Mouse (Mus musculus) MEL (cell line): ENCODE results near the gene Pik3c2b. TPM values are rescaled to one million over a fixed set of nuclear protein-coding genes. Genes with fewer than 3 reads are reported as not detected.

ENCODE experiments used
- DNase-seq: peaks from one replicate; pipeline ENCODE4 v3.0.0; 2011; ENCODE audit warnings: low read depth, low spot score
- H3K27ac ChIP-seq: 2 replicates; pipeline ENCODE4 v1.5.1; 2012; ENCODE audit warnings: low read depth, mild to moderate bottlenecking, control low read depth, low read length, moderate library complexity; ENCODE audit not compliant: control insufficient read depth
- H3K27me3 ChIP-seq, 2 experiments: fragments of 150-350 bp in 1 of 2; sonication (generic) in 1 of 2; 2 replicates each; pipeline ENCODE4 v1.6.1; 2012; ENCODE audit warnings: low read length in 2 of 2, mild to moderate bottlenecking in 2 of 2, improper control_type of control experiment in 1 of 2, moderate library complexity in 1 of 2; ENCODE audit not compliant: insufficient read depth in 2 of 2, control insufficient read depth in 1 of 2
- H3K36me3 ChIP-seq, 2 experiments: 2 replicates each; pipeline ENCODE4 v1.6.1; 2012 to 2014; ENCODE audit warnings: low read length in 2 of 2, improper control_type of control experiment in 1 of 2, inconsistent platforms in 1 of 2, mild to moderate bottlenecking in 1 of 2; ENCODE audit not compliant: insufficient read depth in 2 of 2, control insufficient read depth in 1 of 2
- H3K4me1 ChIP-seq, 2 experiments: fragments of 150-350 bp in 1 of 2; sonication (generic) in 1 of 2; 2 replicates each; pipeline ENCODE4 v1.6.1; 2012; ENCODE audit warnings: low read length in 2 of 2, improper control_type of control experiment in 1 of 2, mild to moderate bottlenecking in 1 of 2; ENCODE audit not compliant: insufficient read depth in 2 of 2, control insufficient read depth in 1 of 2
- H3K4me3 ChIP-seq, 2 experiments: fragments of 150-350 bp in 1 of 2; sonication (generic) in 1 of 2; 2 replicates each; pipeline ENCODE4 v1.5.1; 2012; ENCODE audit warnings: low read depth in 2 of 2, low read length in 2 of 2, mild to moderate bottlenecking in 2 of 2, moderate library complexity in 2 of 2, control low read depth in 1 of 2, improper control_type of control experiment in 1 of 2; ENCODE audit not compliant: control insufficient read depth in 1 of 2, insufficient read depth in 1 of 2
- H3K79me2 ChIP-seq: 2 replicates; pipeline ENCODE4 v1.6.1; 2012; ENCODE audit warnings: mild to moderate bottlenecking, low read length, moderate library complexity; ENCODE audit not compliant: control insufficient read depth, poor library complexity, insufficient read depth
- H3K9ac ChIP-seq: 2 replicates; pipeline ENCODE4 v1.6.1; 2012; ENCODE audit warnings: low read depth, mild to moderate bottlenecking, control low read depth, low read length, moderate library complexity; ENCODE audit not compliant: control insufficient read depth, poor library complexity, severe bottlenecking
- H3K9me3 ChIP-seq: fragments of 150-350 bp; sonication (generic); replicated peaks from 2 replicates; pipeline ENCODE4 v1.6.1; 2012; ENCODE audit warnings: mild to moderate bottlenecking, low read length, improper control_type of control experiment, moderate library complexity; ENCODE audit not compliant: insufficient read depth
- BHLHE40 ChIP-seq: IDR thresholded peaks from 2 replicates; pipeline ENCODE4 v1.6.1; 2012; ENCODE audit warnings: low read depth, mild to moderate bottlenecking, inconsistent platforms, low read length, improper control_type of control experiment, borderline replicate concordance
- CHD1 ChIP-seq: IDR thresholded peaks from 2 replicates; pipeline ENCODE4 v1.6.1; 2012; ENCODE audit warnings: low read depth, mild to moderate bottlenecking, inconsistent platforms, low read length, improper control_type of control experiment
- EP300 ChIP-seq, 2 experiments: IDR thresholded peaks; 2 replicates each; pipeline ENCODE4 v1.6.1; 2011; ENCODE audit warnings: improper control_type of control experiment in 2 of 2, low read length in 2 of 2, low read depth in 1 of 2, mild to moderate bottlenecking in 1 of 2
- ETS1 ChIP-seq: IDR thresholded peaks from 2 replicates; pipeline ENCODE4 v1.6.1; 2012; ENCODE audit warnings: low read depth, mild to moderate bottlenecking, inconsistent platforms, low read length, improper control_type of control experiment, moderate library complexity
- GABPA ChIP-seq: IDR thresholded peaks from 2 replicates; pipeline ENCODE4 v1.6.1; 2012; ENCODE audit warnings: low read depth, mild to moderate bottlenecking, inconsistent platforms, low read length, improper control_type of control experiment, moderate library complexity
- GATA1 ChIP-seq: IDR thresholded peaks from 2 replicates; pipeline ENCODE4 v1.6.1; 2011; ENCODE audit warnings: low read depth, low read length, improper control_type of control experiment
- JUND ChIP-seq: IDR thresholded peaks from 2 replicates; pipeline ENCODE4 v1.6.1; 2011; ENCODE audit warnings: low read depth, mild to moderate bottlenecking, improper control_type of control experiment, low read length
- KAT2A ChIP-seq: conservative IDR thresholded peaks from 2 replicates; pipeline ENCODE4 v1.6.1; 2012; ENCODE audit warnings: low read depth, low read length, improper control_type of control experiment, inconsistent platforms
- MAFK ChIP-seq: IDR thresholded peaks from 2 replicates; pipeline ENCODE4 v1.6.1; 2011; ENCODE audit warnings: low read depth, mild to moderate bottlenecking, low read length, improper control_type of control experiment, borderline replicate concordance
- MAX ChIP-seq: IDR thresholded peaks from 2 replicates; pipeline ENCODE4 v1.6.1; 2011; ENCODE audit warnings: low read length, improper control_type of control experiment
- MYB ChIP-seq: IDR thresholded peaks from 2 replicates; pipeline ENCODE4 v1.6.1; 2011; ENCODE audit warnings: mild to moderate bottlenecking, low read depth, low read length, improper control_type of control experiment
- NELFE ChIP-seq: IDR thresholded peaks from 2 replicates; pipeline ENCODE4 v1.6.1; 2011; ENCODE audit warnings: low read depth, low read length, improper control_type of control experiment
- NRF1 ChIP-seq: IDR thresholded peaks from 2 replicates; pipeline ENCODE4 v1.6.1; 2014; ENCODE audit warnings: low read depth, mild to moderate bottlenecking, inconsistent platforms, low read length, improper control_type of control experiment, moderate library complexity; ENCODE audit not compliant: poor library complexity, insufficient read depth, severe bottlenecking
- RAD21 ChIP-seq: IDR thresholded peaks from 2 replicates; pipeline ENCODE4 v1.6.1; 2011; ENCODE audit warnings: mild to moderate bottlenecking, low read depth, low read length, improper control_type of control experiment
- RCOR1 ChIP-seq: IDR thresholded peaks from 2 replicates; pipeline ENCODE4 v1.6.1; 2012; ENCODE audit warnings: low read depth, mild to moderate bottlenecking, inconsistent platforms, low read length, improper control_type of control experiment
- TCF12 ChIP-seq: IDR thresholded peaks from 2 replicates; pipeline ENCODE4 v1.6.1; 2014; ENCODE audit warnings: low read depth, mild to moderate bottlenecking, inconsistent platforms, low read length, improper control_type of control experiment, moderate library complexity
- ZMIZ1 ChIP-seq: IDR thresholded peaks from 2 replicates; pipeline ENCODE4 v1.6.1; 2012; ENCODE audit warnings: low read depth, mild to moderate bottlenecking, inconsistent platforms, low read length, improper control_type of control experiment, moderate library complexity
- polyA plus RNA-seq, 2 experiments: library from polyadenylated mRNA; stranded (reverse) in 1 of 2; unstranded in 1 of 2; fragments of >175 nt in 1 of 2; fragments of >200 nt in 1 of 2; gene quantifications; 2 replicates each; pipeline versions ENCODE4 v1.2.1 to v1.2.4; 2012; ENCODE audit warnings: low replicate concordance in 2 of 2, low read depth in 1 of 2; ENCODE audit not compliant: insufficient read length in 2 of 2, insufficient read depth in 1 of 2, missing spikeins in 1 of 2
- total RNA-seq: library from RNA; depleted of rRNA; stranded (reverse); fragments of 300-350 nt; gene quantifications from 2 replicates; pipeline ENCODE4 v1.2.3, GENCODE M21; 2012

Pik3c2b gene
- total and polyA plus RNA-seq, 3 experiments, result 2.9 to 3.2 TPM; not detected in 1

- Histone ChIP-seq H3K27me3 (no peaks in the 10 kb centered on the region), H3K27ac (no peak overlapping the region), H3K4me3 (no peak overlapping the region)
These were observed 24.0 kb downstream of the Pik3c2b start for GRCm38 (mm10) chr1:133069275-133070120.

DNA sequence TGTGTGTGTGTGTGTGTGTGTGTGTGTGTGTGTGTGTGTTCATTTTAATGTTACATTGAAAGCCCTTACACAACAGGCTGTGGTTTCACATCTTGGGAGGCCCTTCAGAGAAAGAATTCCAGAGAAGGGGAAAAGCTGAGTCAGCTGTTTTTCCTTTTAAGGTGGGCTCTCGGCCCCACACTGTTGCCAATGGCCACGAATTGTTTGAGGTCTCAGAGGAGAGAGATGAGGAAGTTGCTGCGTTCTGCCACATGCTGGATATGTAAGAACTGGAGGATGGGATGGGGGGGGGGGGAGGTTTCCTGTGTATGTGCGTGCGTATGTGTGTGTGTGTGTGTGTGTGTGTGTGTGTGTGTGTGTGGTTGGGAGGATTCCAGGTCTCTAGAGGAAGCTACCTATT is 24.7 kb downstream of the Pik3c2b start:
- Histone ChIP-seq H3K79me2 (no peaks in the 10 kb centered on the region), H3K9me3 (no peaks in the 10 kb centered on the region), H3K36me3 (peaks cover 0 to 5% of the 10 kb centered on the region in 2 experiments; a peak in 1 of 4 replicates), H3K9ac (no peak overlapping the region), H3K27ac (no peak overlapping the region), H3K4me3 (no peak overlapping the region), H3K27me3 (no peaks in the 10 kb centered on the region), H3K4me1 (peaks cover 0 to 13% of the 10 kb centered on the region in 2 experiments; a peak in 2 of 4 replicates)
- DNase-seq, result peak; percentile 51
- TF ChIP-seq TCF12 (no peak), EP300 (IDR thresholded peaks at IDR 0.05; ENCODE audit: low read depth in 1 of 2, low read length in 2 of 2) (no peak), MAFK (peak; percentile 96)

More at GRCm38 (mm10) chr1:133069275-133070120, 24.0 kb downstream of the Pik3c2b start:
- peaks cover 0 to 5% of the 10 kb centered on the region in 2 experiments; a peak in 1 of 4 replicates for H3K36me3 ChIP-seq
- H3K4me1 ChIP-seq, result peaks cover 0 to 13% of the 10 kb centered on the region in 2 experiments; a peak in 2 of 4 replicates
- H3K9me3 ChIP-seq, result no peaks in the 10 kb centered on the region
- DNase-seq, result no peak
- TF ChIP-seq MYB, result no peak
- TF ChIP-seq GATA1, result no peak
- no peak for TF ChIP-seq MAX
- H3K79me2 ChIP-seq, result no peaks in the 10 kb centered on the region
- H3K9ac ChIP-seq, result no peak overlapping the region

GRCm38 (mm10) chr1:133071666-133072381 is 26.4 kb downstream of the Pik3c2b start:
- H3K9ac ChIP-seq, result no peak overlapping the region
- peaks cover 0 to 13% of the 10 kb centered on the region in 2 experiments; a peak in 2 of 4 replicates for H3K4me1 ChIP-seq
- no peak overlapping the region for H3K4me3 ChIP-seq
- peaks cover 0 to 5% of the 10 kb centered on the region in 2 experiments; a peak in 2 of 4 replicates for H3K36me3 ChIP-seq
- H3K27me3 ChIP-seq, result no peaks in the 10 kb centered on the region
- H3K9me3 ChIP-seq, result no peaks in the 10 kb centered on the region
- no peaks in the 10 kb centered on the region for H3K79me2 ChIP-seq
- no peak overlapping the region for H3K27ac ChIP-seq
- TF ChIP-seq RAD21 (no peak), NRF1 (no peak), BHLHE40 (no peak), GABPA (no peak), JUND (no peak), NELFE (no peak), CHD1 (no peak), KAT2A (no peak), ETS1 (no peak), ZMIZ1 (no peak), RCOR1 (no peak)
- TF ChIP-seq, all 39 proteins: peak for 0
- no peak for DNase-seq
